Mouse (Mus musculus): ENCODE measurements around the gene Dbndd1. TPM values are rescaled to one million over a fixed set of nuclear protein-coding genes. Genes with fewer than 3 reads are reported as not detected.
A peak's percentile ranks its signal among the peaks of the same experiment; 100 is the strongest.

Dbndd1 gene
- polyA plus RNA-seq, 1 experiment: 0.75 TPM

DNA sequence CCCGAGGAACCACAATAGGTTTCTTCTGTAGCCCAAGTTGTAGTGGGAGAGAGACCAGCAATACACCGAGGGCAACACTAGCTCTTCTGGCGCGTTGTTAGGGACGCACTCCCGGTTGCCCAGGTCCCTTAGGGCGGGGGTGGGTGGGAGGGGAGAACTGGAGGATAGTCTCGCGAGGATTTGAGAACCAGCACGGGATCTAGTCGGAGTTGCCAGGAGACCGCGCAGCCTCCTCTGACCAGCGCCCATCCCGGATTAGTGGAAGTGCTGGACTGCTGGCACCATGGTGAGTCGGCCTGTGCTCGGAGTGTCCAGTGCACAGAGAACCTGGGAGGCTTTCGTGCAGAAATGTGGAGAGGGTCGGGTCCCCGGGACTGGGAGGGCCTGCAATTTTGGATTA is 3.4 kb upstream of the Dbndd1 start, which contains the start of gene Gas8:
TSS of gene Gas8 (plus strand) at position 168 of the 400 bp plus-strand sequence.
- Histone ChIP-seq H3K4me3 (ENCODE audit: low read depth, low read length) (peak within 1 kb of the TSS; percentile 72), H3K36me3 (ENCODE audit: control insufficient read depth, insufficient read depth, low read length, poor library complexity, severe bottlenecking) (no peaks in the 10 kb centered on the region), H3K27me3 (ENCODE audit: control insufficient read depth, insufficient read depth, low read length, poor library complexity, severe bottlenecking) (0 out of 2 replicates have a peak, but pooled peaks cover 7% of the 10 kb centered on the region), H3K9ac (ENCODE audit: low read depth, poor library complexity, severe bottlenecking) (peak within 1 kb of the TSS; percentile 47), H3K4me1 (ENCODE audit: control insufficient read depth, insufficient read depth, low read length) (no peaks in the 10 kb centered on the region), H3K27ac (ENCODE audit: insufficient read depth, low read length) (no peak within 1 kb of the TSS), H3K9me3 (replicated peaks; ENCODE audit: control insufficient read depth, insufficient read depth, low read length, poor library complexity, severe bottlenecking) (no peaks in the 10 kb centered on the region)
- TF ChIP-seq CTCF (IDR thresholded peaks at IDR 0.05; ENCODE audit: low read depth, low read length) (no peak), POLR2A (IDR thresholded peaks at IDR 0.05; ENCODE audit: insufficient read depth, low read length) (no peak), EP300 (IDR thresholded peaks at IDR 0.05; ENCODE audit: insufficient read depth, low read depth, low read length) (no peak)

DNA sequence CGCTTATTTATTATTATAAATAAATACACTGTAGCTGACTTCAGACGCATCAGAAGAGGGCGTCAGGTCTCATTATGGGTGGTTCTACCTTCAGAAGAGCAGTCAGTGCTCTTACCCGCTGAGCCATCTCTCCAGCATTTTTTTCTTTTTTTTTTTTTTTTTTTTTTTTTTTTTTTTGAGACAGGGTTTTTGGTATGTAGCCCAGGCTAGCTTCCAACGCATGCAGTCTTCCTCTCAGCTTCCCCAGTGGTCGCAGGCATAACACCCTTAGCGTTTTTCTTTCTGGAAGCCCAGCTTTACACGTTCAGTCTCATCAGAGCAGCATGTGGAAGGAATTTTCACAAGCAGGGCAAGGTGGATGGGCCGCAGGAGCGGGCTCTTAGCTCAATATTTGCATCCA is 2.9 kb upstream of the Dbndd1 start:
- TF ChIP-seq CTCF (IDR thresholded peaks at IDR 0.05; ENCODE audit: low read depth, low read length): no peak
- TF ChIP-seq EP300 (IDR thresholded peaks at IDR 0.05; ENCODE audit: insufficient read depth, low read depth, low read length): no peak
- TF ChIP-seq POLR2A (IDR thresholded peaks at IDR 0.05; ENCODE audit: insufficient read depth, low read length): no peak
- no peaks in the 10 kb centered on the region for H3K36me3 ChIP-seq (ENCODE audit: control insufficient read depth, insufficient read depth, low read length, poor library complexity, severe bottlenecking)
- H3K4me3 ChIP-seq (ENCODE audit: low read depth, low read length): no peak overlapping the region
- 0 out of 2 replicates have a peak, but pooled peaks cover 7% of the 10 kb centered on the region for H3K27me3 ChIP-seq (ENCODE audit: control insufficient read depth, insufficient read depth, low read length, poor library complexity, severe bottlenecking)
- no peaks in the 10 kb centered on the region for H3K9me3 ChIP-seq (replicated peaks; ENCODE audit: control insufficient read depth, insufficient read depth, low read length, poor library complexity, severe bottlenecking)
- H3K9ac ChIP-seq (ENCODE audit: low read depth, poor library complexity, severe bottlenecking): no peak overlapping the region
- H3K4me1 ChIP-seq (ENCODE audit: control insufficient read depth, insufficient read depth, low read length): no peaks in the 10 kb centered on the region
- H3K27ac ChIP-seq (ENCODE audit: insufficient read depth, low read length): no peak overlapping the region

DNA sequence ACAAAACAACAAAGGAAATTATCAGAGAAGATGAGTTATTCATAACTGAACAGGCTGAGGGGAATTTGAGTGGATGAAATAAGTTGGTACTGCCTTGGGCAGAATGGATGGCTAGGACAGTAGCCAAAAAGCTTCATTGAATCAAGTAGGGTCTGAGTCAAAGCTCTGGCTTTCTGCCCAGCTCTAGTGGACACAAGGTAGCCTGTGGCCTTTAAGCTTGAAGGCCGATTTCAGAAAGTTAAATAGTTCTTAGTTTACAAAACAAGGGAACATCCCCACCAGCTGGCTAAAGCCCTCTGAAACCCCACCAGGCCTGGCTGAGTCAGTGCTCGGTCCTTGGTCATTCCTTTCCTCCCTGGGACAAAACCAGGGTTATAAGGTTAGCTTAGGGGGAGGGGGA is 1.3 kb upstream of the Dbndd1 start:
- no peak overlapping the region for H3K9ac ChIP-seq (ENCODE audit: low read depth, poor library complexity, severe bottlenecking)
- H3K4me1 ChIP-seq (ENCODE audit: control insufficient read depth, insufficient read depth, low read length): no peaks in the 10 kb centered on the region
- H3K27me3 ChIP-seq (ENCODE audit: control insufficient read depth, insufficient read depth, low read length, poor library complexity, severe bottlenecking): 0 out of 2 replicates have a peak, but pooled peaks cover 7% of the 10 kb centered on the region
- H3K36me3 ChIP-seq (ENCODE audit: control insufficient read depth, insufficient read depth, low read length, poor library complexity, severe bottlenecking): no peaks in the 10 kb centered on the region
- no peak overlapping the region for H3K27ac ChIP-seq (ENCODE audit: insufficient read depth, low read length)
- no peak overlapping the region for H3K4me3 ChIP-seq (ENCODE audit: low read depth, low read length)
- no peaks in the 10 kb centered on the region for H3K9me3 ChIP-seq (replicated peaks; ENCODE audit: control insufficient read depth, insufficient read depth, low read length, poor library complexity, severe bottlenecking)
- no peak for TF ChIP-seq EP300 (IDR thresholded peaks at IDR 0.05; ENCODE audit: insufficient read depth, low read depth, low read length)
- TF ChIP-seq CTCF (IDR thresholded peaks at IDR 0.05; ENCODE audit: low read depth, low read length): no peak
- TF ChIP-seq POLR2A (IDR thresholded peaks at IDR 0.05; ENCODE audit: insufficient read depth, low read length): no peak

DNA sequence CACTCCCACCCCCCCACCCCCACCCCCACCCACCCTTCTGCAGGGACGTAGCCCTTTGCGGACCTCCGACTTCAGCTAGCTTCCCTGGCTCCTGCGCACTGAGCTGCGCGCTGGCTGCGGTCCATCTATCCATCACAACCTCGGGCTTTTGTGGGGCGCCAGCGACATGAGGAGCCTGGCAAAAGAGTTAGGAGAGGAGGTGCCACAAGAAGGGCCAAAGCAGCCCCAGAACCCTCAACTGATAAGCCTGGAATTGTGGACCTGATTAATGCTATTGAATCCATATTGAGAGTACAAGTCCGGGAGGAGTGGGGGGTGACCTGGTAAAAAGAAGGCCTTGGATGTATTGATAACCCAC is 256 bp upstream of the Dbndd1 start:
- peak overlapping the region; percentile 56 for H3K4me3 ChIP-seq (ENCODE audit: low read depth, low read length)
- no peaks in the 10 kb centered on the region for H3K9me3 ChIP-seq (replicated peaks; ENCODE audit: control insufficient read depth, insufficient read depth, low read length, poor library complexity, severe bottlenecking)
- TF ChIP-seq POLR2A (IDR thresholded peaks at IDR 0.05; ENCODE audit: insufficient read depth, low read length) (no peak), CTCF (IDR thresholded peaks at IDR 0.05; ENCODE audit: low read depth, low read length) (no peak), EP300 (IDR thresholded peaks at IDR 0.05; ENCODE audit: insufficient read depth, low read depth, low read length) (no peak)
- no peaks in the 10 kb centered on the region for H3K4me1 ChIP-seq (ENCODE audit: control insufficient read depth, insufficient read depth, low read length)
- no peaks in the 10 kb centered on the region for H3K36me3 ChIP-seq (ENCODE audit: control insufficient read depth, insufficient read depth, low read length, poor library complexity, severe bottlenecking)
- no peak overlapping the region for H3K27ac ChIP-seq (ENCODE audit: insufficient read depth, low read length)
- H3K9ac ChIP-seq (ENCODE audit: low read depth, poor library complexity, severe bottlenecking): peak overlapping the region; percentile 84
- H3K27me3 ChIP-seq (ENCODE audit: control insufficient read depth, insufficient read depth, low read length, poor library complexity, severe bottlenecking): 0 out of 2 replicates have a peak, but pooled peaks cover 7% of the 10 kb centered on the region

DNA sequence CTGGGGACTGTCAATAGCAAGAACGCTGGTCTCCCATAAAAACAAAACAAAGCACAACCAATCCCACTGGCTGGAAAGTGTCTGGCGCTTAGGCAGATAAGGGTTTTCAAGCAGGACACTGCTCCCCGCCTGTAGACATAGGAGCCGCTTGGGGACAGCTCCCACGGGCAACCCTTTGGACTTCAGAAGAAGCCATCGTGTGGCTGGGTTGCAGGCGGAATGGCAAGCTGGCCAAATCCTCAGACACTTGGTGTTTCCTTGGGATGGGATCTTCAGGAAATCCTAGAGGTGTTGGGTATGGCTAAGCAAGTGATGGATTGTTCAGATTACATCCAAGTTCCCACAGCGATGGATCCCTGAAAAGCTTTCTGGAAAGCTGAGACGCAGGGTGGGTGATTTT is 1.1 kb downstream of the Dbndd1 start:
- Histone ChIP-seq H3K4me1 (ENCODE audit: control insufficient read depth, insufficient read depth, low read length) (no peaks in the 10 kb centered on the region), H3K27ac (ENCODE audit: insufficient read depth, low read length) (no peak overlapping the region), H3K36me3 (ENCODE audit: control insufficient read depth, insufficient read depth, low read length, poor library complexity, severe bottlenecking) (no peaks in the 10 kb centered on the region), H3K9me3 (replicated peaks; ENCODE audit: control insufficient read depth, insufficient read depth, low read length, poor library complexity, severe bottlenecking) (no peaks in the 10 kb centered on the region), H3K27me3 (ENCODE audit: control insufficient read depth, insufficient read depth, low read length, poor library complexity, severe bottlenecking) (0 out of 2 replicates have a peak, but pooled peaks cover 7% of the 10 kb centered on the region), H3K4me3 (ENCODE audit: low read depth, low read length) (peak overlapping the region; percentile 67), H3K9ac (ENCODE audit: low read depth, poor library complexity, severe bottlenecking) (peak overlapping the region; percentile 84)
- no peak for TF ChIP-seq EP300 (IDR thresholded peaks at IDR 0.05; ENCODE audit: insufficient read depth, low read depth, low read length)
- no peak for TF ChIP-seq POLR2A (IDR thresholded peaks at IDR 0.05; ENCODE audit: insufficient read depth, low read length)
- no peak for TF ChIP-seq CTCF (IDR thresholded peaks at IDR 0.05; ENCODE audit: low read depth, low read length)

DNA sequence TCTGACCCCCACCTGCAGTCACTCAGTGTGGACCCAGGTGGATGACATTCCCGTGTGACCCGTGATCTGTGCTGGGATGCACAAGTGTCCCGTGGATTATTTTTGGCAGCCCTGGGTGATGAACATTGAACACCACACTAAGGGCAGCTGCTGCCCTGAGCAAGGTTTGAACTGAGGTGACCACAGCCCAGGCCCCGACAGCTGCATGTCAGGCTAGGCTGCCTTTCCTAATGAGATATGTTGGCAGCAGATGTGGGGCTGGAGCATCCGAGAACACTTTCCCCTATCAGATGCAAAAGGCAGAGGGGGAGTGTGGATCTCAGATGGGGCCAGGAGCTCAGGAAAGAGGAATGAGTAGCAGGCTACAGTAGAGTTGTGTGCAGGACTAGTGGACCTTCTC is 4.4 kb downstream of the Dbndd1 start:
- Histone ChIP-seq H3K9ac (ENCODE audit: low read depth, poor library complexity, severe bottlenecking) (no peak overlapping the region), H3K4me3 (ENCODE audit: low read depth, low read length) (no peak overlapping the region), H3K36me3 (ENCODE audit: control insufficient read depth, insufficient read depth, low read length, poor library complexity, severe bottlenecking) (no peaks in the 10 kb centered on the region), H3K9me3 (replicated peaks; ENCODE audit: control insufficient read depth, insufficient read depth, low read length, poor library complexity, severe bottlenecking) (no peaks in the 10 kb centered on the region), H3K4me1 (ENCODE audit: control insufficient read depth, insufficient read depth, low read length) (no peaks in the 10 kb centered on the region), H3K27ac (ENCODE audit: insufficient read depth, low read length) (no peak overlapping the region), H3K27me3 (ENCODE audit: control insufficient read depth, insufficient read depth, low read length, poor library complexity, severe bottlenecking) (0 out of 2 replicates have a peak, but pooled peaks cover 7% of the 10 kb centered on the region)
- TF ChIP-seq CTCF (IDR thresholded peaks at IDR 0.05; ENCODE audit: low read depth, low read length): no peak
- no peak for TF ChIP-seq POLR2A (IDR thresholded peaks at IDR 0.05; ENCODE audit: insufficient read depth, low read length)
- no peak for TF ChIP-seq EP300 (IDR thresholded peaks at IDR 0.05; ENCODE audit: insufficient read depth, low read depth, low read length)
